Mouse (Mus musculus) limb, embryonic 12.5 days (tissue): ENCODE measurements around the gene Man2b2. TPM values are rescaled to one million over a fixed set of nuclear protein-coding genes. Genes with fewer than 3 reads are reported as not detected.

Experiments used
- ATAC-seq: fragments of 200-750 bp; cut with Nextera tagmentation; 2 replicates; pipeline ENCODE4 v1.8.0; 2017; ENCODE audit warnings: low read depth, moderate TSS enrichment; ENCODE audit not compliant: insufficient number of reproducible peaks, insufficient read depth, low FRiP score, low TSS enrichment
- H3K27ac ChIP-seq: fragments of 300-500 bp; sonication (generic); 2 replicates; pipeline ENCODE4 v1.5.1; 2016; ENCODE audit warnings: mild to moderate bottlenecking, moderate library complexity
- H3K27me3 ChIP-seq: fragments of 300-500 bp; sonication (generic); 2 replicates; pipeline ENCODE4 v1.6.1; 2016; ENCODE audit warnings: mild to moderate bottlenecking, moderate library complexity
- H3K36me3 ChIP-seq: fragments of 300-500 bp; sonication (generic); 2 replicates; pipeline ENCODE4 v1.6.1; 2016; ENCODE audit warnings: mild to moderate bottlenecking, moderate library complexity
- H3K4me1 ChIP-seq: fragments of 300-500 bp; sonication (generic); replicated peaks from 2 replicates; pipeline ENCODE4 v1.6.1; 2016
- H3K4me2 ChIP-seq: fragments of 300-500 bp; sonication (generic); 2 replicates; pipeline ENCODE4 v1.6.1; 2016; ENCODE audit warnings: mild to moderate bottlenecking, moderate library complexity
- H3K4me3 ChIP-seq: fragments of 300-500 bp; sonication (generic); replicated peaks from 2 replicates; pipeline ENCODE4 v1.5.1; 2016; ENCODE audit warnings: mild to moderate bottlenecking
- H3K9ac ChIP-seq: fragments of 300-500 bp; sonication (generic); replicated peaks from 2 replicates; pipeline ENCODE4 v1.6.1; 2016; ENCODE audit warnings: mild to moderate bottlenecking, moderate library complexity
- H3K9me3 ChIP-seq: fragments of 300-500 bp; sonication (generic); 2 replicates; pipeline ENCODE4 v1.6.1; 2016; ENCODE audit warnings: mild to moderate bottlenecking, moderate library complexity
- WGBS: fragments of 180-500 bp; shearing (Covaris S2); methylation state at CpG from one replicate; pipeline ENCODE4 v1.1.7; 2016; 5-methylcytosine and 5-hydroxymethylcytosine counted together
- polyA plus RNA-seq: library from polyadenylated mRNA; unstranded; fragments of >200 nt; fragmentation: Nextera tagmentation; extraction: Ambion mirVana; gene quantifications from 2 replicates; pipeline ENCODE4 v1.2.1, GENCODE M21; 2016

The Man2b2 gene
- polyA plus RNA-seq, 1 experiment from 2014 or later, result 6.9 TPM

GRCm38 (mm10) chr5:36766958-36767703 lies 63.3 kb downstream of the Man2b2 start:
- H3K4me1 ChIP-seq, result peaks cover 21% of the 10 kb centered on the region
- no peaks in the 10 kb centered on the region for H3K36me3 ChIP-seq
- H3K9ac ChIP-seq, result no peak overlapping the region
- H3K27me3 ChIP-seq, result no peaks in the 10 kb centered on the region
- H3K4me2 ChIP-seq, result no peak overlapping the region
- no peak for ATAC-seq
- H3K27ac ChIP-seq, result no peak overlapping the region
- no peaks in the 10 kb centered on the region for H3K9me3 ChIP-seq
- 27% methylated on average over 10 of the region's 10 CpGs for WGBS
- no peak overlapping the region for H3K4me3 ChIP-seq

DNA sequence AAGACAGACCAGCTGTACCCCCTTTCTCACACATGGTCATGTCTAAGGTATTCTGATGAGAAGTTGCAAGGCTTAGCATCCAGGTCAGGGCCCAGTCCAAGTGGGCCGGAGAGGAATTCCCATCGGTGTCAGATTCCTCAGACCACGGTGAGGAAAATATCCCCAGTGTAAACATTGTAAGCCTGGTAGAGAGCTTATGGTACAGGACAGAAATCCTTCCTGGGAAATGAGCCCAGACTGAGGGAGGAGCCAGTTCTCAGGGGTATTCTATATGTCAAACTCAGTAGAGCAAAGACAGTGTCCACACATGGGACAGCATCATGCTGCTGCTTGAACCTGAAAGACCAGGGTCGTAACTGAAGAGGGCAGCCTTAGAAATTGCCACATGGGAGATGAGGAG lies 70.6 kb downstream of the Man2b2 start:
- H3K27me3 ChIP-seq, result peaks cover 5% of the 10 kb centered on the region; the same call in 1 of the 2 replicates
- ATAC-seq, result no peak
- 63% methylated on average over 4 of the region's 4 CpGs for WGBS

DNA sequence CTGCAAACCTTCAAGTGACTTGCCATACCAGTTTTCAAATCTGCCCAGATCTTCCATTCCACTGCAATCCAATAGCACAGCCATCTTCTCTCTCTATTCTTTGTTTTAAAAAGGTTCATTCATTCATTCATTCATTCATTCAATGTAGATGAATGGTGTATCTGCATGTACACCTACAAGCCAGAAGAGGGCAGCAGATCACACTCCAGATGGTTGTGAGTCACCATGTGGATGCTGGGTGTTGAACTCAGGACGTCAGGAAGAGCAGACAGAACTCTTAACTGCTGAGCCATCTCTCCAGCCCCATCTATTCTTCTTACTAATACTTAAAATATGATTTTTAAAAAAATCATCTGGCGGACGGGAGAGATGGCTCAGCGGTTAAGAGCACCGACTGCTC lies 73.4 kb downstream of the Man2b2 start:
- Histone ChIP-seq H3K27ac (no peak overlapping the region), H3K4me1 (peaks cover 6% of the 10 kb centered on the region), H3K9me3 (no peaks in the 10 kb centered on the region), H3K9ac (no peak overlapping the region), H3K36me3 (no peaks in the 10 kb centered on the region), H3K4me3 (no peak overlapping the region), H3K27me3 (peaks cover 5% of the 10 kb centered on the region; the same call in 1 of the 2 replicates), H3K4me2 (no peak overlapping the region)
- no peak for ATAC-seq
- 69% methylated on average over 5 of the region's 5 CpGs for WGBS

More for the DNA sequence above, 70.6 kb downstream of the Man2b2 start:
- Histone ChIP-seq H3K9ac (no peak overlapping the region), H3K4me1 (peaks cover 28% of the 10 kb centered on the region), H3K36me3 (no peaks in the 10 kb centered on the region), H3K4me3 (no peak overlapping the region), H3K4me2 (no peak overlapping the region), H3K27ac (no peak overlapping the region), H3K9me3 (no peaks in the 10 kb centered on the region)

Other genes starting within 250 kb of the Man2b2 start
- 40.1 and 42.3 TPM in 2 replicates for gene Tbc1d14, start 237.4 kb downstream of the Man2b2 start, polyA plus RNA-seq
- 26.9 and 28.6 TPM in 2 replicates for gene D5Ertd579e, start 134.6 kb downstream of the Man2b2 start, polyA plus RNA-seq
- gene Bloc1s4, start 82.0 kb downstream of the Man2b2 start, polyA plus RNA-seq, result 32.5 and 34.5 TPM in 2 replicates
- gene Mrfap1, start 33.9 kb downstream of the Man2b2 start, polyA plus RNA-seq, result 685 and 692 TPM in 2 replicates
- 0.17 and 0.31 TPM in 2 replicates for gene Ppp2r2c, start 37.9 kb upstream of the Man2b2 start, polyA plus RNA-seq
- gene Wfs1, start 158.6 kb upstream of the Man2b2 start, polyA plus RNA-seq, result 7.5 and 8.0 TPM in 2 replicates